Mouse (Mus musculus): Measurements from ENCODE around the gene Ddx20. TPM values are rescaled to one million over a fixed set of nuclear protein-coding genes. Genes with fewer than 3 reads are reported as not detected.
"Not testable (repeated sequence)": the region's sequence is repeated elsewhere in the genome, so short reads cannot be mapped to it uniquely, and the experiment has no call there.

The Ddx20 gene
- polyA plus RNA-seq, 1 experiment from 2014 or later, result 51.3 TPM

DNA sequence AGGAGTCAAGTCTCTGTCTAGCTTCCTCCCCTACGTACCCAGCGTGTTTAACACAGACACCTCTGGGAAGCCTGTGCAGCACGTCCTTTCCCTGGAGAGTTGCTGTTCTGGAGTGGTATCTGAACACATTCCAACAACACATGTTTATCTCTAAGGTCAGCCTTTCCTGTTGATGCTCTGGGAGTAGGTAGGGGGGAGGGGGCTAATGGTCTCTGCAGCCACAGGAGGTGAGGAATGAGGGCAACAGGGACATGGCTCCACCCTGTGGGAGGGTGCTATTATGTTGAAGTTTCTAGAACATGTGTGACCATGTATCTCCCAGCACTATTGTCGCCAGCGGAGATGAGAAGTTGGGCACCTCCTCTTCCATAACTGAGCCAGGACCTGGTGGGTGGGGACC, 14.0 kb upstream of the Ddx20 start:
- Histone ChIP-seq H3K27me3 (ENCODE audit: poor library complexity, severe bottlenecking) (peaks cover 67% of the 10 kb centered on the region), H3K4me1 (peaks cover 52% of the 10 kb centered on the region), H3K27ac (no peak overlapping the region), H3K4me3 (no peak overlapping the region), H3K9me3 (no peaks in the 10 kb centered on the region), H3K36me3 (replicated peaks) (no peaks in the 10 kb centered on the region)
- WGBS, result 74% methylated on average over 5 of the region's 5 CpGs
- no peak for DNase-seq (ENCODE audit: extremely low spot score, low spot score)

DNA sequence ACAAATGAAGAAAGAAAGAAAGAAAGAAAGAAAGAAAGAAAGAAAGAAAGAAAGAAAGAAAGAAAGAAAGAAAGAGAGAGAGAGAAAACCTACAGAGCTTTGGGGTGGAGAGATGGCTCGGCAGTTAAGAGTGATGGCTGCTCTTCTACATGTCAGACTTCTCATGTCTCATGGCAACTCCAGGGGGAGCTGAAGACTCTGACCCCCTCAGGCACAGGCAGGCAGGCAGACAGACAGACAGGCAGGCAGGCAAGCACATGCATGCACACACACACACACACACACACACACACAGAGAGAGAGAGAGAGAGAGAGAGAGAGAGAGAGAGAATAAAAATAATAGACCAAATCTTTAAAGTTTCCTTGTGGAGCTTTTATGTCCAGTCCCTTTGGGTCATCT, 13.4 kb upstream of the Ddx20 start:
- H3K4me1 ChIP-seq, result peaks cover 54% of the 10 kb centered on the region
- H3K36me3 ChIP-seq (replicated peaks); H3K9me3 ChIP-seq; H3K27ac ChIP-seq; H3K4me3 ChIP-seq; DNase-seq (ENCODE audit: extremely low spot score, low spot score): not testable (repeated sequence)
- 52% methylated on average over 1 of the region's 1 CpGs for WGBS
- H3K27me3 ChIP-seq (ENCODE audit: poor library complexity, severe bottlenecking), result peaks cover 65% of the 10 kb centered on the region

GRCm38 (mm10) chr3:105699241-105699933, 12.0 kb upstream of the Ddx20 start:
- DNase-seq (ENCODE audit: extremely low spot score, low spot score), result no peak
- 62% methylated on average over 3 of the region's 3 CpGs for WGBS
- H3K4me3 ChIP-seq, result no peak overlapping the region
- peaks cover 68% of the 10 kb centered on the region for H3K27me3 ChIP-seq (ENCODE audit: poor library complexity, severe bottlenecking)
- peaks cover 54% of the 10 kb centered on the region for H3K4me1 ChIP-seq
- no peaks in the 10 kb centered on the region for H3K9me3 ChIP-seq
- H3K27ac ChIP-seq, result no peak overlapping the region
- H3K36me3 ChIP-seq (replicated peaks), result no peaks in the 10 kb centered on the region

GRCm38 (mm10) chr3:105698311-105698710, 10.9 kb upstream of the Ddx20 start:
- Histone ChIP-seq H3K27me3 (ENCODE audit: poor library complexity, severe bottlenecking) (peaks cover 66% of the 10 kb centered on the region), H3K9me3 (no peaks in the 10 kb centered on the region), H3K4me3 (no peak overlapping the region), H3K36me3 (replicated peaks) (no peaks in the 10 kb centered on the region), H3K4me1 (peaks cover 46% of the 10 kb centered on the region), H3K27ac (no peak overlapping the region)
- no peak for DNase-seq (ENCODE audit: extremely low spot score, low spot score)
- 92% methylated on average over 1 of the region's 1 CpGs for WGBS

- Histone ChIP-seq H3K4me1 (peaks cover 46% of the 10 kb centered on the region), H3K4me3 (no peak overlapping the region), H3K27me3 (ENCODE audit: poor library complexity, severe bottlenecking) (peaks cover 57% of the 10 kb centered on the region), H3K27ac (no peak overlapping the region), H3K9me3 (no peaks in the 10 kb centered on the region), H3K36me3 (replicated peaks) (no peaks in the 10 kb centered on the region)
- DNase-seq (ENCODE audit: extremely low spot score, low spot score), result no peak
- 89% methylated on average over 5 of the region's 5 CpGs for WGBS
These were observed 9.7 kb upstream of the Ddx20 start for GRCm38 (mm10) chr3:105697148-105697441.

GRCm38 (mm10) chr3:105696387-105697147, 9.2 kb upstream of the Ddx20 start:
- WGBS, result 74% methylated on average over 17 of the region's 17 CpGs
- H3K27ac ChIP-seq, result peak overlapping the region; percentile 81
- no peaks in the 10 kb centered on the region for H3K36me3 ChIP-seq (replicated peaks)
- H3K4me1 ChIP-seq, result peaks cover 42% of the 10 kb centered on the region
- peak overlapping the region; percentile 39; the same call in 1 of the 2 replicates for H3K4me3 ChIP-seq
- no peak for DNase-seq (ENCODE audit: extremely low spot score, low spot score)
- H3K27me3 ChIP-seq (ENCODE audit: poor library complexity, severe bottlenecking), result peaks cover 52% of the 10 kb centered on the region
- no peaks in the 10 kb centered on the region for H3K9me3 ChIP-seq

DNA sequence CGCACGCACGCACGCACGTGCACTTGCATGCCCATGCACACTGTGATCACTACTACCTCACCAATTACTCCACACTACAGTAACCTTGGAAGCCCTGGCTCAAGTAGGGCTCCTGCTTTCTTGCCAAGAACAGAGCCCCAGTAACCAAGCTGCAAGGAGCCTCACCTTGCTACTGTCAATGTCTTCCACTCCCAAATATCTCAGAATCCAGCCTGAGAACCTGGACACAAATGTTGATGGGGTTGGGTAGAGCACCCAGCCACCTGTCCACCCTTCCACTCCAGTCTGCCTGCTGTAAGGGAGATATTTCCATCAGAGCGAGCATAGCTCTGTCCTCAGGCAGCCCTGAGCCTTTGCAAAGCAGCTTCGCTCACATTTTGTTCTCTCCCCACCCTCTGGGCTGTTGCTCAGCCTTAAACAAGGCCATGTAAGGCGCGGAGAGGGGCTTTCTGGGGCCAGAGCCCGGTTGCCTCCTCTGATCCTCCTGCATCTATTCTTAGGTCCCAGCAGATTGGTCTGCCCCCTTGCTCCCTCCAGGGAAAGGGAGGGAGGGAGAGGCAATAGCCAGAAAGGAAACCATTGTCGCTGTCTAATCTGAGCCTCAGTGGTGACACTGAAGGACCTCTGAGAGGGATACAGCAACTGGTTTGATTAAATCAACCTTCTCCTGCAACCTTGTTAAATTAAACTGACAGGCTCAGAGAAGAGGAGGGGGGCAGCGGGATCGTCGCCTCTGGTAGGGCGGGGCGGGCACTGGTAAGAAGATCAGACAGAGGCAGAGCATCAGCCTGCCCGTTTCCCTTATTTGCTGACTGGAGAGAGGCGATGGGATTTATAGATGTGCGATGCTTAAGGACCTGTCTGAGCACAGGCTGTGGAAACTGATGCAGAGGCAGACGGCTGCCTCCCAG, 8.4 kb upstream of the Ddx20 start:
- H3K27ac ChIP-seq, result peak overlapping the region; percentile 81
- DNase-seq (ENCODE audit: extremely low spot score, low spot score), result no peak
- H3K4me3 ChIP-seq, result peak overlapping the region; percentile 39

GRCm38 (mm10) chr3:105693327-105694080, 6.1 kb upstream of the Ddx20 start:
- 79% methylated on average over 14 of the region's 14 CpGs for whole genome bisulfite sequencing
- Histone ChIP-seq H3K27ac (no peak overlapping the region), H3K4me1 (peaks cover 27% of the 10 kb centered on the region), H3K9me3 (no peaks in the 10 kb centered on the region), H3K4me3 (no peak overlapping the region), H3K27me3 (ENCODE audit: poor library complexity, severe bottlenecking) (peaks cover 48% of the 10 kb centered on the region), H3K36me3 (replicated peaks) (no peaks in the 10 kb centered on the region)
- no peak for DNase-seq (ENCODE audit: extremely low spot score, low spot score)

More for the DNA sequence above, 8.4 kb upstream of the Ddx20 start:
- 29% methylated on average over 20 of the region's 20 CpGs for WGBS
- H3K27me3 ChIP-seq (ENCODE audit: poor library complexity, severe bottlenecking), result peaks cover 47% of the 10 kb centered on the region
- H3K4me1 ChIP-seq, result peaks cover 38% of the 10 kb centered on the region
- H3K9me3 ChIP-seq, result no peaks in the 10 kb centered on the region
- H3K36me3 ChIP-seq (replicated peaks), result no peaks in the 10 kb centered on the region

GRCm38 (mm10) chr3:105688536-105688935, 1.2 kb upstream of the Ddx20 start:
- H3K27ac ChIP-seq, result no peak overlapping the region

GRCm38 (mm10) chr3:105686394-105687323, 715 bp downstream of the Ddx20 start:
- H3K27me3 ChIP-seq (ENCODE audit: poor library complexity, severe bottlenecking), result peaks cover 7% of the 10 kb centered on the region; the same call in 1 of the 2 replicates
- peak overlapping the region; percentile 83 for H3K4me3 ChIP-seq
- 10% methylated on average over 60 of the region's 60 CpGs for WGBS
- peaks cover 34% of the 10 kb centered on the region for H3K36me3 ChIP-seq (replicated peaks)
- peaks cover 15% of the 10 kb centered on the region for H3K4me1 ChIP-seq
- DNase-seq (ENCODE audit: extremely low spot score, low spot score), result no peak
- peak overlapping the region; percentile 93 for H3K27ac ChIP-seq
- H3K9me3 ChIP-seq, result no peaks in the 10 kb centered on the region

More at GRCm38 (mm10) chr3:105688536-105688935, 1.2 kb upstream of the Ddx20 start:
- H3K4me1 ChIP-seq, result peaks cover 15% of the 10 kb centered on the region
- no peak for DNase-seq (ENCODE audit: extremely low spot score, low spot score)
- whole genome bisulfite sequencing, result 89% methylated on average over 2 of the region's 2 CpGs
- H3K27me3 ChIP-seq (ENCODE audit: poor library complexity, severe bottlenecking), result peaks cover 12% of the 10 kb centered on the region
- H3K4me3 ChIP-seq, result no peak overlapping the region
- no peaks in the 10 kb centered on the region for H3K9me3 ChIP-seq
- peaks cover 16% of the 10 kb centered on the region for H3K36me3 ChIP-seq (replicated peaks)

DNA sequence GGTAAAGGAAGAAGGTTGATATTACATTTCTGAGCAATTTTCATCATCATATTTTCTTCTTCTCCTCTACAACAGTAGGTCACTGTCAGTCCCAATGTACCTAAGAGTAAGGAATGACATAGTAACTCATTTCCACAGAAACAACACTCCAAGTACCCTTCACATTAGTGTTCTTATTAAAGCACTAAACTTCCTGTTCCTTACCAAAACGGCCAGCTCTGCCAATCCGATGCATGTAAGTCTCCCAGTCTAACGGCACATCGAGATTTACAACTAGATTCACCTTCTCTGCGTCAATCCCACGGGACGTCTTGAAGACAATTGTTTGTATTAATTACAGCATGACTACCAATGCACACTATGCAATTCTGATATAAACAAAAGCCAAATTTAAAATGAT, 7.0 kb downstream of the Ddx20 start:
- no peak for DNase-seq (ENCODE audit: extremely low spot score, low spot score)
- Histone ChIP-seq H3K27me3 (ENCODE audit: poor library complexity, severe bottlenecking) (no peaks in the 10 kb centered on the region), H3K4me1 (peaks cover 4% of the 10 kb centered on the region; the same call in 1 of the 2 replicates), H3K4me3 (no peak overlapping the region), H3K36me3 (replicated peaks) (peaks cover 83% of the 10 kb centered on the region), H3K9me3 (no peaks in the 10 kb centered on the region), H3K27ac (no peak overlapping the region)
- 94% methylated on average over 7 of the region's 7 CpGs for WGBS

Data from forebrain, embryonic 10.5 days (tissue).